Mouse (Mus musculus) ES-E14 (cell line): Measurements from ENCODE around the gene Cracr2b.

Experiments used
- CHD2 ChIP-seq: IDR thresholded peaks from 2 replicates; pipeline ENCODE4 v1.6.1; 2014; ENCODE audit warnings: mild to moderate bottlenecking, low read depth, low read length, inconsistent platforms
- ZC3H11A ChIP-seq: IDR thresholded peaks from 2 replicates; pipeline ENCODE4 v1.6.1; 2012; ENCODE audit warnings: low read depth, mild to moderate bottlenecking, inconsistent platforms, low read length, borderline replicate concordance
- ZNF384 ChIP-seq: IDR thresholded peaks from 2 replicates; pipeline ENCODE4 v1.6.1; 2012; ENCODE audit warnings: low read depth, low read length, inconsistent platforms

- no peak for TF ChIP-seq CHD2
- no peak for TF ChIP-seq ZNF384
- TF ChIP-seq ZC3H11A: no peak
Measured at GRCm38 (mm10) chr7:141439811-141440210, 21.1 kb upstream of the Cracr2b start.
